33 mouse cellular contexts compared by ENCODE assay signal in the genomic region with DNA sequence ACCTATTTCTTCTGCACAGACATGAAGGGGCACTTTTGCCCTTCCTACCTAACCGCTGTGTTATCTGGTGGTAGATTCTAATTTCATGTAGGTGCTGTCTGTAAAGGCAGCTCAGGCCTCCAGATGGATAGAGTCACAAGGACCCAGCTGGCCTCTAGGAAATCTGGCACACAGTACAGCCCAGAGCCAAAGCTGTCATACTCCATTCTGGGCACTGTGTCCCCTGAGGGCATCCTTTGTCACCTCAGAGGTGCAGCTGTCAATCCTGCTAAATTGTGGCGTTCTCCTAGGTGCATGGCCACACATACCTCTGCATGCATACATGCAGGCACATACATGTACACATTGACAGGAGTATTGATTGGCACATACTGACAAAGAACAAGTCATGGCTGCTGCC.
DNase-seq lines count a peak whose midpoint lies in the region; ATAC-seq and TF ChIP-seq lines count a peak whose summit lies in the region.
"Had no signal": no experiment of that assay in that cellular context is flagged by ENCODE, and none has a peak within 500 bp of the region (broad histone marks: within the 10 kb centered on the region; RNA-seq: fewer than 3 reads in every experiment).

No protein-coding gene starts in this region.

- H3K9me3 ChIP-seq in hindbrain, postnatal 0 days (ENCODE audit: low read length): no peaks in the 10 kb centered on the region
- H3K9me3 ChIP-seq in hindbrain, embryonic 14.5 days (ENCODE audit: control insufficient read depth, low read length): no peaks in the 10 kb centered on the region
- H3K9me3 ChIP-seq in embryonic facial prominence, embryonic 10.5 days: no peaks in the 10 kb centered on the region
- H3K9me3 ChIP-seq: embryonic facial prominence, embryonic 15.5 days; forebrain, embryonic 15.5 days; heart, embryonic 10.5 days; heart, embryonic 15.5 days; hindbrain, embryonic 12.5 days; limb, embryonic 10.5 days; limb, embryonic 15.5 days; liver, embryonic 13.5 days; neural tube, embryonic 15.5 days had no signal

- H3K27me3 ChIP-seq in hindbrain, postnatal 0 days (ENCODE audit: insufficient read depth, low read length): no peaks in the 10 kb centered on the region
- no peaks in the 10 kb centered on the region for H3K27me3 ChIP-seq in hindbrain, embryonic 14.5 days (ENCODE audit: control insufficient read depth, insufficient read depth, low read length)
- H3K27me3 ChIP-seq in embryonic facial prominence, embryonic 10.5 days (replicated peaks; ENCODE audit: low read depth, poor library complexity, severe bottlenecking): no peaks in the 10 kb centered on the region
- H3K27me3 ChIP-seq: embryonic facial prominence, embryonic 15.5 days; forebrain, embryonic 15.5 days; heart, embryonic 15.5 days; hindbrain, embryonic 12.5 days; limb, embryonic 15.5 days; liver, embryonic 13.5 days; neural tube, embryonic 15.5 days had no signal

- TF ChIP-seq CTCF in hindbrain, postnatal 0 days (IDR thresholded peaks at IDR 0.05; ENCODE audit: low read depth): no peak

- peaks cover 10% of the 10 kb centered on the region; the same call in 1 of the 2 replicates for H3K36me3 ChIP-seq in hindbrain, postnatal 0 days (ENCODE audit: insufficient read depth, low read length)
- H3K36me3 ChIP-seq in hindbrain, embryonic 14.5 days (replicated peaks; ENCODE audit: control insufficient read depth, insufficient read depth): peaks cover 63% of the 10 kb centered on the region
- no peaks in the 10 kb centered on the region for H3K36me3 ChIP-seq in embryonic facial prominence, embryonic 10.5 days (replicated peaks)
- H3K36me3 ChIP-seq: embryonic facial prominence, embryonic 15.5 days; limb, embryonic 10.5 days; limb, embryonic 15.5 days; liver, embryonic 13.5 days had no signal

- no peak overlapping the region for H3K27ac ChIP-seq in hindbrain, postnatal 0 days
- H3K27ac ChIP-seq in hindbrain, embryonic 14.5 days: no peak overlapping the region
- no peak overlapping the region for H3K27ac ChIP-seq in embryonic facial prominence, embryonic 10.5 days (replicated peaks)
- H3K27ac ChIP-seq: embryonic facial prominence, embryonic 15.5 days; forebrain, embryonic 15.5 days; heart, embryonic 10.5 days; heart, embryonic 15.5 days; hindbrain, embryonic 12.5 days; limb, embryonic 10.5 days; limb, embryonic 15.5 days; liver, embryonic 13.5 days; macrophage; neural tube, embryonic 15.5 days; stomach, postnatal 0 days had no signal

- 0 out of 2 replicates have a peak, but pooled peaks have one; percentile 36 for ATAC-seq in hindbrain, postnatal 0 days
- ATAC-seq in hindbrain, embryonic 14.5 days (ENCODE audit: low FRiP score): no peak
- ATAC-seq: CD4-positive, CD25-positive, alpha-beta regulatory T cell, adult 4 months; forebrain, embryonic 15.5 days; intestine, postnatal 0 days; lung, postnatal 0 days had no signal

- no peaks in the 10 kb centered on the region for H3K4me1 ChIP-seq in hindbrain, postnatal 0 days (ENCODE audit: insufficient read depth, low read length)
- H3K4me1 ChIP-seq in hindbrain, embryonic 14.5 days (replicated peaks; ENCODE audit: control insufficient read depth, insufficient read depth, low read length): no peaks in the 10 kb centered on the region
- H3K4me1 ChIP-seq in embryonic facial prominence, embryonic 10.5 days: 0 out of 2 replicates have a peak, but pooled peaks cover 2% of the 10 kb centered on the region
- H3K4me1 ChIP-seq: embryonic facial prominence, embryonic 15.5 days; heart, embryonic 10.5 days; heart, embryonic 15.5 days; limb, embryonic 15.5 days; liver, embryonic 13.5 days had no signal

- no peak for DNase-seq in hindbrain, postnatal 0 days (ENCODE audit: low spot score)
- no peak for DNase-seq in hindbrain, embryonic 14.5 days (ENCODE audit: low spot score)
- DNase-seq in brain, adult 2 months (ENCODE audit: low read depth, low spot score): peak; percentile 31
- peak; percentile 60 to 72 for DNase-seq in cerebellum, adult 18-20 months
- peak; percentile 72 to 79 for DNase-seq in cerebellum, postnatal 10 days
- no peak for DNase-seq in adrenal gland, adult (ENCODE audit: inconsistent age in 2 of 2, low spot score in 1 of 2)
- no peak for DNase-seq in embryonic facial prominence, embryonic 10.5 days (ENCODE audit: low spot score)
- DNase-seq: adrenal gland, adult 8-10 months; gastrocnemius, postnatal 25 days; heart, adult 11 months; heart, postnatal 36 days; kidney, adult 9 months; kidney, postnatal 10 days; liver, embryonic 13.5 days; lung, adult 18-20 months; midbrain, embryonic 14.5 days; right cerebral cortex, adult 18-20 months; right cerebral cortex, postnatal 4 days; thymus, adult 18-20 months; thymus, postnatal 25 days had no signal

- no peak overlapping the region for H3K4me3 ChIP-seq in hindbrain, postnatal 0 days (ENCODE audit: low read length)
- H3K4me3 ChIP-seq in hindbrain, embryonic 14.5 days (replicated peaks; ENCODE audit: low read length): no peak overlapping the region
- H3K4me3 ChIP-seq in embryonic facial prominence, embryonic 10.5 days: no peak overlapping the region
- H3K4me3 ChIP-seq: embryonic facial prominence, embryonic 15.5 days; forebrain, embryonic 15.5 days; heart, embryonic 10.5 days; heart, embryonic 15.5 days; hindbrain, embryonic 12.5 days; limb, embryonic 10.5 days; limb, embryonic 15.5 days; liver, embryonic 13.5 days; neural tube, embryonic 15.5 days had no signal

- no peak overlapping the region for H3K4me2 ChIP-seq in hindbrain, postnatal 0 days (ENCODE audit: low read depth, low read length)
- H3K4me2 ChIP-seq in hindbrain, embryonic 14.5 days (replicated peaks): no peak overlapping the region
- H3K4me2 ChIP-seq: embryonic facial prominence, embryonic 15.5 days; forebrain, embryonic 15.5 days; heart, embryonic 15.5 days; hindbrain, embryonic 12.5 days; limb, embryonic 15.5 days; liver, embryonic 13.5 days; neural tube, embryonic 15.5 days had no signal

- 73% methylated on average over 2 of the region's 2 CpGs for WGBS in hindbrain, postnatal 0 days
- WGBS in hindbrain, embryonic 14.5 days: 71% methylated on average over 2 of the region's 2 CpGs
- WGBS in embryonic facial prominence, embryonic 10.5 days: 85% methylated on average over 2 of the region's 2 CpGs

- no peak overlapping the region for H3K9ac ChIP-seq in hindbrain, postnatal 0 days (replicated peaks; ENCODE audit: low read length)
- no peak overlapping the region for H3K9ac ChIP-seq in hindbrain, embryonic 14.5 days
- H3K9ac ChIP-seq: embryonic facial prominence, embryonic 15.5 days; forebrain, embryonic 15.5 days; heart, embryonic 15.5 days; hindbrain, embryonic 12.5 days; limb, embryonic 15.5 days; liver, embryonic 13.5 days; neural tube, embryonic 15.5 days had no signal

Comparison
In these comparisons a context has a peak if more than half of its experiments do, and no peak if none do; other contexts are left out.
1. DNase-seq: peak in brain, adult 2 months (single experiment), cerebellum, adult 18-20 months (2 of 2) and cerebellum, postnatal 10 days (2 of 2); none in hindbrain, postnatal 0 days (single experiment), hindbrain, embryonic 14.5 days (single experiment), adrenal gland, adult (0 of 2) and embryonic facial prominence, embryonic 10.5 days (single experiment).